Mouse (Mus musculus) liver, postnatal 0 days (tissue): ENCODE results near the gene Trim28.

Experiments
- CTCF ChIP-seq: sonication (generic); IDR thresholded peaks from 2 replicates; pipeline ENCODE4 v1.5.1; 2016; ENCODE audit warnings: antibody characterized with exemption, low read depth
- EP300 ChIP-seq: IDR thresholded peaks from 2 replicates; pipeline ENCODE4 v1.6.1; 2016; ENCODE audit warnings: antibody characterized with exemption, low read depth, mild to moderate bottlenecking

GRCm38 (mm10) chr7:13072293-13072692, 73.4 kb downstream of the Trim28 start:
- TF ChIP-seq EP300 (no peak), CTCF (no peak)
